Mouse (Mus musculus) left cerebral cortex, postnatal 10 days (tissue): ENCODE data around the gene Cdkl4. TPM values are rescaled to one million over a fixed set of nuclear protein-coding genes. Genes with fewer than 3 reads are reported as not detected.

ENCODE experiments used
- DNase-seq, 2 experiments: peaks; one replicate each; pipeline ENCODE4 v3.0.0; 2021 to 2022; ENCODE audit warnings: low spot score in 2 of 2, mixed read lengths in 1 of 2; ENCODE audit errors: extremely low spot score in 1 of 2
- intact Hi-C: fragments of 180-260 bp; cut with DNase I; formaldehyde crosslinking; loops from one replicate; pipeline ENCODE4 v1.15.1; 2025
- total RNA-seq, 2 experiments: library from RNA; stranded (reverse); gene quantifications; 2 replicates each; pipeline ENCODE4 v1.2.3; 2021

Gene Cdkl4
- total RNA-seq, 2 experiments from 2014 or later, result 12.1 to 12.4 TPM

- intact Hi-C loops, result no loop called here
- DNase-seq, result no peak
These were observed 80.9 kb downstream of the Cdkl4 start for GRCm38 (mm10) chr17:80496607-80497170.

DNA sequence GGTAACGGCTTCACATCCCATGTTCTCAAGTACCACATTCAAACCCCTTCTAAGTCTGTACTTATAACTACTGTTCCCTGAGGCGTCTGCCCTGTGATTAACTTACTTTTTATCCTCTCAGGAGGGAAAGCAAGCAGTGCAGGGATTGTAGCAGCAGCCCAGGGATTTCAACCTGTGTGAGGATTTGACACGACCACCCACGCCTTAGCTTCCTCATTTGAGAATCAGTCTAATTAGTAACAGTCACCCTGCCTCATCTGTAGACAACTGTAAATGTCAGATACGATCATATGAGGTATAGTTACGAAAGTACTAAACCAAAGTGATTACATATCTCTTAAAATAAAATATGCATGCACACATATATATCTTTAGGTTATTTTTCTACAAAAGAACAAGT, 81.4 kb downstream of the Cdkl4 start:
- intact Hi-C loops, result no loop called here
- no peak for DNase-seq

DNA sequence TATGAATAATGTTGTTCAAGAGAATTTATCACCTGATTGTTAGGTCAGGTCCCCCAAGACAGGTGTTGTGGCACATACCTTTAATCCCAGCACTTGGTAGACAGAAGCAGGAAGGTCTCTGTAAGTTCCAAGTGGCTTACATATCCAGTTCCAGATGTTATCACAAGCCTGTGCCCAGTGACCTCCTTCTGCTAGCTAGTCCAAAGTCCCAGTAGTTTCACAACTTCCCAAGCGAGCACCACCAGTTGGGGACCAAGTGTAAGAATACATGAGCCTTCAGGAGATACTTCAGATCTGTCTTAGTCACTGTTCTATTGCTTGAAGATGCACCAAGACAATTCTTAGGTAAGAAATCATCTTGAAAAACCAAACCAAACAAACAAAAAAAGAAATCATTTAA, 83.7 kb downstream of the Cdkl4 start:
- intact Hi-C loops, result no loop called here
- no peak for DNase-seq

DNA sequence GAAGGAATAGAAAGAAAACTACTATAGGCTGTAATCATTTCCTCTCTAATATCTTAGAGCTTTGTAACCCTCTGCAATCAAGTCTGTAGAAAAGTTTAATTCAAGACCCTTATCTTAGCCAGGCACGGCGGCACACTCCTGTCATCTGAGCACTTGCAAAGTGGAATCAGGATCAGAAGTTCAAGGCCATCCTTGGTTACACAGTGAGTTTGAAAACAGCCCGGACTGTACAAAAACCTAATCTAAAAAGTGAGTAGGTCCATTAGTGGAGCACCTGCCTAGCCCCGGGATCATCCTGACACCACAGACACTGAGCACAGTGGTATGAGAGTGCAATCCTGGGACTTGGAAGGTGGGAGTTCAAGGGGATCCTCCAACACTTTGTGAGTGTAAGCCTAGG, 84.8 kb downstream of the Cdkl4 start:
- no peak for DNase-seq
- intact Hi-C loops, result no loop called here

GRCm38 (mm10) chr17:80492274-80492673, 85.3 kb downstream of the Cdkl4 start:
- no peak for DNase-seq
- intact Hi-C loops, result no loop called here

DNA sequence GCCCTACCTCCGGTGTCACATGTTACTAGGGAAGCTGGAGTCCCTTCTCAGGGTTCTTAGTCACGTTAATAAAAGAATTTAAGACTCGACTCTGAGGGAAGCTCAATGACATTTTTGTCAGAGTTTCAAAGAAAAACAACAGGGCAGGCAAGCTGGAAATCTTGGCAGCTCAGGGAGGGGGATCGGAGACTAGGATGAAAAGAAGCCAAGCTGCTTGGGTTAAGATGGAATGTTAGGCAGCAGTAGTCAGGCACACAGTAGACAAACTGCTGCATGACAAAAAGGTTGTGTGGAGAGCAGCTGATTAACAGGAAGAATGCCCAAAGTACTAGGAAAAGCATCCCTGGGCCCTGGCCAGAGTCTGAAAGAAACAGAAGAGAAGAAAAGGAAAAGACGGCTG, 87.4 kb downstream of the Cdkl4 start:
- DNase-seq, result no peak
- intact Hi-C loops, result no loop called here

DNA sequence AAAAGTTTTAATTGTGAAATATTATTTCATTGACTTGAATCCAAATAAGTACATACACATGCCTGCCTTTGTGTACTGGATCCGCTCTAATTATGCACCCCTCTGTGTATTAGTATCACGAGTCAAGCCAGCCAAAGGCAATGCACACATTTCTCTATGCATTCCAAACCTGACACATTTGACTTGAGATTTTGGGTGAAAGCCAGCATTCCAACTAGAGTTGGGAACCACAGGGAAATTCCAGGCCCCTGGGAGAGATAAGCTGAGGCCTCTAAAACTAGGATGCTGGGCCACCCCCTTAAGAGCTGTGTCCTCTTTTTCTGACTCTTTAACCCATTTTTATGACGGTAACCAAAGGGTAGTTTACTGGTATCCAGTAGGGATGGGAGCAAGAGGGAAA, 88.7 kb downstream of the Cdkl4 start:
- DNase-seq, result no peak
- intact Hi-C loops, result no loop called here

DNA sequence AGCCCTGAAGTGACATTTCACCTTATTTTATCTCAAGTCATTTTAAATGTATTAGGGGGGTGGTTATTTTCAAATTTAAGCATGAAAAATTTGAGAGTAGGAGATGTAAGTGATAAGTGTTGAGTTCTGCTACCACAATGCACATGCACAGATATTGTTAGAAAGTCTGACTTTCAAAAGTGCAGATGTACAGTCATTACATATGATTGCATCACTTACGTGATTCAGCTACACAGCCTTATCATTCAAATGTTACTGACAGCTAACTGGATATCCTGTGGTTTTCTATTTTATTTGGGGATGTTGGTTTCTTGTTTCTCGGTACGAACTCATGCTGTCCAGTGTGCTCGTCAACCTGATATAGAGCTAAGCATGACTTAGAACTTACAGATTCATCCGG, 92.5 kb downstream of the Cdkl4 start:
- DNase-seq, result no peak
- intact Hi-C loops, result no loop called here

GRCm38 (mm10) chr17:80480855-80481224, 96.8 kb downstream of the Cdkl4 start:
- no peak for DNase-seq
- intact Hi-C loops, result loop anchor here (5.0 kb wide), 1 partner anchor 71 kb away; no protein-coding TSS in a partner anchor

DNA sequence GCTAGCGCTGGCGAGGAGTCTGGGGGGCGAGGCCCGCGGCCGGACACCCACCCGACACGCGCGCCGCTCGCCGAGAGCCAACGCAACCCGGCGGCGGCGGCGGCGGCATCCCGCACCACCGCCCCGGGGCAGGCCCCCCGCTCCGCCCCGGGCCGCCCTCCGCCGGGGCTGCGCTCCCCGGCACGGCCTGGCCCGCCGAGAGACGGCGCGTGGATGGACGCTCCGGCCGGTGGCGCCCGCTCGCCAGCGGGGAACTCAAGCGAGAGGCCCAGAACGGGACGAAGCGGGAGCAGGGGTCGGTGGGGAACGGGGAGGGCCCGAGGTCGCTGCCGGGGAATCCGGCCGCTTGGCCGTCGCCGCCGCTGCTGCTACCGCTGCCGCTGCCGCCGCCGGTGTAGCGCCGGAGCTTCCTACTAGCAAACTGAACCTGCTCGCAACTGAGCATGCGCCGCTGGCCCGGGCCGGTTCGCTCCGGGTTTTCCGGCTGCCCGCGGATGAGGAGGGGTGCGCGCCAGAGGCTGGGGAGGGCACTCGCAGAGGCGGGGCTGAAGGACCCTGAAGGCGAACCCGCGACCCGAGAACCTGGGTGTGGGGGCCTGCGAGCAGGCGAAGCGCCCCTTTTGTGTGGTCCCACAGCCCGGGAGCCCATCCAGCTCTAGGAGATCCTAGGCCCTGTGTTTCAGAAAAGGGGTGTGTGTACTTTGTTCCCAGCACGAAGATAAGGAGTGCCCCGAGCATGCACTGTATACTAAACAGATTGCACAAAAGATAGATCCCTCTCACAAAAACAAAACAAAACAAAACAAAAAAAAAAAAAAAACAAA, 97.4 kb downstream of the Cdkl4 start, which contains the start of gene Sos1:
Gene Sos1 (minus strand): TSS at position 423 of the 824 bp plus-strand sequence.
- peak; percentile 92 to 98 for DNase-seq
- intact Hi-C loops, result loop anchor here (5.0 kb wide), 1 partner anchor 72 kb away; no protein-coding TSS in a partner anchor

DNA sequence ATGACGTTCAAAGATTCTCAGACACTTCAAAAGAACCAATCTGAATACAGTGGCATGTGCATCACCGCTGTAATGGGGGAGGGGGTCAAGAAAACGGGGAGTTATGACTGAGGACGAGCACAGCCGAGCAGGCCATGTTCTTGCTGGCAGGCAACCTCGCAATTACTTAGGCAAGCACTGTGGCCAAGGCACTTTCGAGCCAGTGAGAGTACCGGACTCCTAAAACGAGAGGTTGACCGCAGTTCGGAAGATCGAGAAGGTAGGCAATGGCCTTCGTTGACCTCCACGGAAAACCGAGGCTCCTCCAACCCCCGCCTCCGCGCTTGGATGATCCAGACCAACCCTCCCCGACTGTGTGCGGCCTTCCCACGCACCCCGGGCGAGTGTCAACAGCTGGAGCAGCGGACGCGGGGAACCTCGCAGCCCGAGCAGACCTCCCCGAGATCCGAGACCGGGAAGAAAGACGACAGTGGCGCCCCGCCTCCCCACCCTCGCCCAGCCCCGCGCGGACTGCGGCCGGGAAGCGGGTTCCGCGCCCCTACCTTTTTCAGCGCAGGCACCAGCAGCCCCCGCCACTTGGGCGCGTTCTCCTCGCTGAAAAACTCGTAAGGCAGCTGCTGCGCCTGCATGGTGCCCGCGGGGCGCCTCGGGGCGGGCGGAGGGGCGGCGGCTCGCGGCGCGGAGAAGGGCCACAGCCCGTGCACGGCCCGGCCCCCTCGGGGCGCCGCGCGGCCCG, 98.2 kb downstream of the Cdkl4 start:
- intact Hi-C loops, result loop anchor here (5.0 kb wide), 1 partner anchor 73 kb away; no protein-coding TSS in a partner anchor
- peak; percentile 34 to 77 for DNase-seq

GRCm38 (mm10) chr17:80477679-80478078, 99.9 kb downstream of the Cdkl4 start:
- intact Hi-C loops, result no loop called here

DNA sequence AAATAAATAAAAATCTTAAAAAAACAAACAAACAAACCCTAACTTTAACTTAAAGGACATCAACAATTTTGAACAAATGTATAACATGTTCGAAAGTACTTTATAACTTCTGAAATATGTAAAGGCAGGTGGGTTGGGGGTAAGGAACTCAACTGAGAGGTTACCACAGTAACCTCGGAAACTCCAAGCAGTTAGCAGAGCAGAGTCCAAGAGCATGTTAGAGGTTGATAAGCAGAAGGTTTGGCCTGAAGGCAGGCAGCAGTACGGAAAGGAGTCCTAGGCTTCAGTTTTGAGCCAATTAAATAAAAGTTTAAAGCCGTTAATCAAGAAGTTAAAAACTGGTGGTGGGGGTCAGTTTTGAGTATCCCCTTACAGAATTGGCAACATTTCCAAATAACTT, 101.1 kb downstream of the Cdkl4 start:
- intact Hi-C loops, result no loop called here
- no peak for DNase-seq

More at GRCm38 (mm10) chr17:80477679-80478078, 99.9 kb downstream of the Cdkl4 start:
- no peak for DNase-seq

Other genes with a start within 250 kb of the Cdkl4 start
- gene Gm10190, start 204.3 kb downstream of the Cdkl4 start, total RNA-seq, result 1 to 10 TPM; 4.8 to 5.1 TPM
- gene Sos1, start 97.4 kb downstream of the Cdkl4 start, total RNA-seq, result 10 to 100 TPM; 34.0 to 35.6 TPM
- gene Map4k3, start 150.7 kb upstream of the Cdkl4 start, total RNA-seq, result 10 to 100 TPM; 56.1 to 57.6 TPM